Mouse (Mus musculus) midbrain, postnatal 0 days (tissue): Measurements from ENCODE around the gene Itm2a. TPM values are rescaled to one million over a fixed set of nuclear protein-coding genes. Genes with fewer than 3 reads are reported as not detected.

Experiments used
- ATAC-seq: fragments of 200-750 bp; cut with Nextera tagmentation; 2 replicates; pipeline ENCODE4 v1.8.0; 2017; ENCODE audit warnings: moderate number of reproducible peaks, mild to moderate bottlenecking, moderate TSS enrichment, moderate library complexity; ENCODE audit not compliant: low FRiP score
- DNase-seq: peaks from one replicate; pipeline ENCODE4 v3.0.0-alpha.2; 2015; ENCODE audit warnings: low spot score
- H3K27ac ChIP-seq: fragments of 300-500 bp; sonication (generic); 2 replicates; pipeline ENCODE4 v1.5.1; 2014; ENCODE audit warnings: low read depth, mild to moderate bottlenecking, low read length, mixed read lengths
- H3K27me3 ChIP-seq: fragments of 300-500 bp; sonication (generic); 2 replicates; pipeline ENCODE4 v1.6.1; 2014; ENCODE audit warnings: low read length, control low read depth, mixed read lengths; ENCODE audit not compliant: insufficient read depth
- H3K36me3 ChIP-seq: fragments of 300-500 bp; sonication (generic); 2 replicates; pipeline ENCODE4 v1.6.1; 2014; ENCODE audit warnings: low read length, control low read depth, mixed read lengths; ENCODE audit not compliant: insufficient read depth
- H3K4me1 ChIP-seq: fragments of 300-500 bp; sonication (generic); 2 replicates; pipeline ENCODE4 v1.6.1; 2014; ENCODE audit warnings: mild to moderate bottlenecking, control low read depth, antibody characterized with exemption, low read length, mixed read lengths; ENCODE audit not compliant: insufficient read depth
- H3K4me2 ChIP-seq: fragments of 300-500 bp; sonication (generic); 2 replicates; pipeline ENCODE4 v1.6.1; 2014; ENCODE audit warnings: low read depth, mild to moderate bottlenecking, low read length, mixed read lengths; ENCODE audit not compliant: poor library complexity, severe bottlenecking
- H3K4me3 ChIP-seq: fragments of 300-500 bp; sonication (generic); 2 replicates; pipeline ENCODE4 v1.5.1; 2014; ENCODE audit warnings: low read depth, mild to moderate bottlenecking, low read length, moderate library complexity
- H3K9ac ChIP-seq: fragments of 300-500 bp; sonication (generic); replicated peaks from 2 replicates; pipeline ENCODE4 v1.6.1; 2014; ENCODE audit warnings: mild to moderate bottlenecking, low read length, moderate library complexity, mixed read lengths; ENCODE audit not compliant: poor library complexity, severe bottlenecking
- H3K9me3 ChIP-seq: fragments of 300-500 bp; sonication (generic); 2 replicates; pipeline ENCODE4 v1.6.1; 2016; ENCODE audit warnings: low read length, control low read depth
- CTCF ChIP-seq: IDR thresholded peaks from 2 replicates; pipeline ENCODE4 v1.5.1; 2016; ENCODE audit warnings: antibody characterized with exemption, mild to moderate bottlenecking
- WGBS: fragments of 180-500 bp; shearing (Covaris S2); extraction: QIAGEN DNeasy Blood & Tissue Kit; methylation state at CpG from one replicate; pipeline ENCODE4 v1.1.7; 2014; 5-methylcytosine and 5-hydroxymethylcytosine counted together
- polyA plus RNA-seq: library from polyadenylated mRNA; unstranded; fragments of >200 nt; fragmentation: Nextera tagmentation; extraction: Ambion mirVana; gene quantifications from 2 replicates; pipeline ENCODE4 v1.2.1, GENCODE M21; 2015
- total RNA-seq: library from RNA; depleted of rRNA; stranded (reverse); fragments of >200 nt; gene quantifications from 2 replicates; pipeline ENCODE4 v1.2.3, GENCODE M21; 2014; rRNA removed

Itm2a gene
- 43.7 and 59.5 TPM in 2 replicates for total RNA-seq
- 168 and 170 TPM in 2 replicates for polyA plus RNA-seq

DNA sequence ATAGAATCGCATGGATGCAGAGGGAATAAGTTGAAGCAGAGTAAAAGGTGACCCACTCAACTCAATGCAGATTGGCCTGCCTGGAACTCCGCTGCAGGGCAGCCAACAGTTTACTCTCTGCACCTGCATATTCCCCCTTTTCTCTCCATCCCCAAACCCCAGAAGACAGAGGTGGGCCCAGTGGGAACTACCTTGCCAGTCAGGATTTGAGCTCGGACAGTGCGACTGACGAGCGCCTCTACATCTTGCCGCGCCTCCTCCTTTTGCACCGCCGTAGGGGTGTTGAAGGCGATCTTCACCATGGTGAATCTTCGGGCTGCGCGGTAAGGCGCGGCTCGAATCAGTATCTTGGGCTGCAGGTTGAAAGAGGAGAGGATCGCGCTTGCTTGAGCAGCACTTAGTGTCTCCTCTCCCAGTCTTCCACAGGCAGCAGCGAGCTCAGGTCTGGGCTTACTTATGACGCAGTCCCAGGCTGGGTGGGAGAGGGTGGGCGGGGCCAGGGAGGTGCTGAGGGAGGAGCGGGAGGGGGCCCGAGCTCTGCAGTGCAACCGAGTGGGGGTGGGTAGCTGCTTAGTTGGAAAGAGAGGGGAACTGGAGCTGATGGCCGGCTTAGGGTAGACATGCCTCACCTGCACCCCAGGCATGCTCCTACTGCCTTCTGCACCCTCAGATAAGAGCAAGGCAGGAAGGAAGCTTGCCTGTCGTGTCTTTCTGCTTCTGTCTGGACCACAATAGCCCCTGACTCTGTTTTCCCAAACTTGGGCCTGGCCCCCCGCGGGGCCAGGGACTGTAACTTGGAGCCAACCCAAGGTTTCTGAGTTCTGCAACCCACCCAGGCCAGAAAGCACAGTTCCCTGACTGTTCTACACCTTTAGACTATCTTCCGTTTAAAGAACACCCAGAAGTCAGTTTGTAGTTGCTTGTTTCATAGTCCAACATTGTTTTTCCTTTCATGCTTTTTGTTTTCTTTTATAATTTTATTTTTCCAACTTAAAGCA lies at the start of gene Itm2a:
TSS of gene Itm2a (minus strand) at position 462 of the 998 bp plus-strand sequence.
- WGBS = 18% methylated on average over 30 of the region's 30 CpGs
- ATAC-seq (peak; percentile 82), DNase-seq (peak; percentile 24)
- peak within 1 kb of the TSS; percentile 48; the same call in 1 of the 2 replicates for H3K9ac ChIP-seq
- TF ChIP-seq CTCF = no peak
- H3K27ac ChIP-seq = no peak within 1 kb of the TSS
- H3K36me3 ChIP-seq = no peaks in the 10 kb centered on the region
- H3K27me3 ChIP-seq = no peaks in the 10 kb centered on the region
- peak within 1 kb of the TSS; percentile 61 for H3K4me2 ChIP-seq
- H3K4me3 ChIP-seq = peak within 1 kb of the TSS; percentile 46
- H3K9me3 ChIP-seq = no peaks in the 10 kb centered on the region
- H3K4me1 ChIP-seq = no peaks in the 10 kb centered on the region

DNA sequence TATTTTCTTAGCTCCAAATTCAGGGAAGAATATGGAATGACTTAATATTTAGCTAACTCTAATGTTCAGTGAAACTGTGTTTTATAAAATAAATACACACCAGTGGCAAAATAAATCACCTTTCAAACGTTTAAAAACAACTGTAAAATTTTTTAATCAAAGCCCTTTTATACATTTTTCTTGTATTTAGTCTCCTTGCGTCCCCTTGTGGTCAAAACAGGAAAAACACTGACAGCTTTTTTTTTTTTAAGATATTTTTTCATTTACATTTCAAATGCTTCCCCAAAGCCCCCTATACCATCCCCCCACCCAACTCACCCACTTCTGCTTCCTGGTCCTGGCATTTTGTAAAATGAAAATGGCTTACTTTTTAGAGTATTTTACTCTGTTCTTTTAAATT lies 32.7 kb upstream of the Itm2a start:
- Histone ChIP-seq H3K4me3 (no peak overlapping the region), H3K27me3 (no peaks in the 10 kb centered on the region), H3K4me1 (no peaks in the 10 kb centered on the region), H3K27ac (no peak overlapping the region), H3K4me2 (no peak overlapping the region), H3K9ac (no peak overlapping the region), H3K9me3 (no peaks in the 10 kb centered on the region), H3K36me3 (no peaks in the 10 kb centered on the region)
- WGBS = 1% methylated on average over 2 of the region's 2 CpGs
- DNase-seq = peak; percentile 9
- no peak for ATAC-seq
- peak; percentile 67 for TF ChIP-seq CTCF

DNA sequence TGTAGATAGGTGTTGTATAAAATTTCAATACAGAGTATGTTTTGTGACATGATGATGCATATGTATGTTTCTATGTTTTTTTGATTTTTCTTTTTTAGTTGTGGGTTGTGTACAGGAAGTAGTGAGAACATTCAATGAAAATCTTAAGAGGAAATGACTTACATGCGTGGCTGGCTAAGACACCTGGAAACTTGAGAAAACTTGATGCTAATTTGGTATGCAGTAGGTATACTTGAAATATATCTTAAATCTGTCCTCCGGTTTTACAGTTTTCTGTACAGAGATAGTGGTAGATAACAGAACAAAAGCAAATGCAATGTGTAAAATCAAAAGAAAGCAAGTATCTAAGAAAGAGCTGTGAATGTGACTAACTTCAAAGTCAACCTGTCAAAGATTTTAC lies 18.1 kb upstream of the Itm2a start:
- WGBS = 81% methylated on average over 2 of the region's 2 CpGs
- no peak overlapping the region for H3K9ac ChIP-seq
- no peaks in the 10 kb centered on the region for H3K27me3 ChIP-seq
- DNase-seq (no peak), ATAC-seq (no peak)
- no peaks in the 10 kb centered on the region for H3K36me3 ChIP-seq
- no peak overlapping the region for H3K4me3 ChIP-seq
- TF ChIP-seq CTCF = no peak
- H3K4me1 ChIP-seq = no peaks in the 10 kb centered on the region
- H3K27ac ChIP-seq = no peak overlapping the region
- no peaks in the 10 kb centered on the region for H3K9me3 ChIP-seq
- H3K4me2 ChIP-seq = no peak overlapping the region

DNA sequence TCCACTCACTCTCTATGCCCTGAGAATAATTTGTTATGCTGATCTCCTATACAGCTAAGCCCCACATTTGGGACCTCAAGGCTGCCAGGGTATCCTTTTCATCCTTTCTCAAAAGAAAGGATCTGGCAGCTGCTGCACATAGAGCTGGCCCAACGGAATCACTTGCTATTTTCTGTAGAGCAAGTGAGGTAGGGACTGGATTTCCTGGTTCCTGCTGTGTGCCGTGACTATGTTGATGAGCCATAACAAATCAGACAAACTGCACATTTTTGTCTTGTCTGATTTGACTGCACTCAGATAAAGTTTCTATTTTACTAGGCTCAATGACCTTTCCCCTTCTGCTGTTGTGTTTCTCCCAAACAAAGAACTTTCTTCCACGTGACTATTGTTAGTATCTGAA lies 14.2 kb upstream of the Itm2a start:
- no peak overlapping the region for H3K9ac ChIP-seq
- WGBS = 12% methylated on average over 3 of the region's 3 CpGs
- DNase-seq = no peak
- H3K4me3 ChIP-seq = no peak overlapping the region
- H3K27ac ChIP-seq = no peak overlapping the region
- no peaks in the 10 kb centered on the region for H3K4me1 ChIP-seq
- H3K36me3 ChIP-seq = no peaks in the 10 kb centered on the region
- ATAC-seq = no peak
- no peaks in the 10 kb centered on the region for H3K27me3 ChIP-seq
- H3K9me3 ChIP-seq = no peaks in the 10 kb centered on the region
- H3K4me2 ChIP-seq = no peak overlapping the region
- TF ChIP-seq CTCF = no peak

DNA sequence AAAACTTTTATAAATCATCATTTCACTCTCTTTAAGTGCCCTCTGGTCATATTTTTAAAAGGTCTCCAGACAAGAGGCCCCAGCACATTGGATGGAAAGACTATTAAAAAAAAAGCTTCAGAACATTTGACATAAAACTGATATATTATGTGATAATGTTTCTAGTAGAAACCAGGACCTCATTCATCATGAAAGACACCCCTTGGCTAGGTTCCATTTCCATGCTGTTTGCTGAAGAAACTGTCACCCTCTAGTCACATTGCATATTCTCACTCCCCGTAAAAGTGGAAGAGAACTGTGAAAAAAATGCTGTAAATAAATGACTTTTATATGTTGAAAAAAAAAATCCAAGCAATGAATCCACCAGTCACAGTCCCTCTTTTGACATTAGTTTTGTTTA lies 12.8 kb upstream of the Itm2a start:
- no peaks in the 10 kb centered on the region for H3K4me1 ChIP-seq
- no peaks in the 10 kb centered on the region for H3K9me3 ChIP-seq
- H3K36me3 ChIP-seq = no peaks in the 10 kb centered on the region
- H3K4me2 ChIP-seq = no peak overlapping the region
- no peak for ATAC-seq
- no peak overlapping the region for H3K4me3 ChIP-seq
- no peak for TF ChIP-seq CTCF
- no peak overlapping the region for H3K27ac ChIP-seq
- 59% methylated on average over 1 of the region's 1 CpGs for WGBS
- H3K9ac ChIP-seq = no peak overlapping the region
- no peaks in the 10 kb centered on the region for H3K27me3 ChIP-seq
- DNase-seq = no peak

DNA sequence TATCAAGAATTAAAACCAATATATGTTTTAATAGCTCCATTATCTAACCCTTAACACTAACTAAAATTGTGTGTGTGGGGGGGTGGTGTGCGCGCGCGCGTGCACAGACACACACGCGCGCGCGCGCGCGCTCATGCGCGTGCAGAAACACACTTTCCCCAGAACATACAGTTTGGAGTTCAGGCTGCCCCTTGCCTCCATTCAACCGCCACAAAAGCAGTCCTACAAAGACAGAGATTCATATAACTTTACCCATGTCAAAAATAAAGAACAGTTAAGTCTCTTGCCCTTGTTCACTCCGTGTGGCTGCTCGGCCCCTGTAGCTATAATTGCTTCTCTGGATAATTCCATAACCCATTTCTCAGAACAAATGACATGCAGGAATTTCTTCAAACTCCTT lies 695 bp downstream of the Itm2a start:
- H3K27me3 ChIP-seq = no peaks in the 10 kb centered on the region
- ATAC-seq (no peak), DNase-seq (peak; percentile 27)
- no peak for TF ChIP-seq CTCF
- no peaks in the 10 kb centered on the region for H3K4me1 ChIP-seq
- no peak overlapping the region for H3K9ac ChIP-seq
- H3K36me3 ChIP-seq = no peaks in the 10 kb centered on the region
- peak overlapping the region; percentile 46 for H3K4me3 ChIP-seq
- H3K27ac ChIP-seq = no peak overlapping the region
- H3K4me2 ChIP-seq = peak overlapping the region; percentile 61
- 31% methylated on average over 18 of the region's 18 CpGs for WGBS
- H3K9me3 ChIP-seq = no peaks in the 10 kb centered on the region
